Mouse (Mus musculus) limb, embryonic 14.5 days (tissue): ENCODE data around the gene Tubb4a. TPM values are rescaled to one million over a fixed set of nuclear protein-coding genes. Genes with fewer than 3 reads are reported as not detected.
"Not testable (repeated sequence)": the region's sequence is repeated elsewhere in the genome, so short reads cannot be mapped to it uniquely, and the experiment has no call there.

Experiments
- ATAC-seq: fragments of 200-750 bp; cut with Nextera tagmentation; 2 replicates; pipeline ENCODE4 v1.8.0; 2017; ENCODE audit warnings: low read depth, moderate number of reproducible peaks, moderate TSS enrichment; ENCODE audit not compliant: low FRiP score
- DNase-seq: peaks from one replicate; pipeline ENCODE4 v3.0.0-alpha.2; 2015; ENCODE audit warnings: low spot score
- H3K27ac ChIP-seq: fragments of 300-500 bp; sonication (generic); replicated peaks from 2 replicates; pipeline ENCODE4 v1.5.1; 2014; ENCODE audit warnings: low read depth, mild to moderate bottlenecking, low read length, moderate library complexity, mixed read lengths
- H3K27me3 ChIP-seq: fragments of 300-500 bp; sonication (generic); 2 replicates; pipeline ENCODE4 v1.6.1; 2014; ENCODE audit warnings: low read length, mixed read lengths; ENCODE audit not compliant: control insufficient read depth, insufficient read depth
- H3K36me3 ChIP-seq: fragments of 300-500 bp; sonication (generic); 2 replicates; pipeline ENCODE4 v1.6.1; 2014; ENCODE audit warnings: mild to moderate bottlenecking, low read length, moderate library complexity, mixed read lengths; ENCODE audit not compliant: control insufficient read depth, insufficient read depth
- H3K4me1 ChIP-seq: fragments of 300-500 bp; sonication (generic); 2 replicates; pipeline ENCODE4 v1.6.1; 2014; ENCODE audit warnings: antibody characterized with exemption, low read length, mixed read lengths; ENCODE audit not compliant: control insufficient read depth, insufficient read depth
- H3K4me2 ChIP-seq: fragments of 300-500 bp; sonication (generic); replicated peaks from 2 replicates; pipeline ENCODE4 v1.6.1; 2014; ENCODE audit warnings: low read depth, mild to moderate bottlenecking, low read length, moderate library complexity; ENCODE audit not compliant: severe bottlenecking
- H3K4me3 ChIP-seq: fragments of 300-500 bp; sonication (generic); replicated peaks from 2 replicates; pipeline ENCODE4 v1.5.1; 2014; ENCODE audit warnings: low read length
- H3K9ac ChIP-seq: fragments of 300-500 bp; sonication (generic); 2 replicates; pipeline ENCODE4 v1.6.1; 2014; ENCODE audit warnings: mild to moderate bottlenecking, low read depth, low read length, moderate library complexity; ENCODE audit not compliant: severe bottlenecking
- H3K9me3 ChIP-seq: fragments of 300-500 bp; sonication (generic); 2 replicates; pipeline ENCODE4 v1.6.1; 2016; ENCODE audit warnings: low read length; ENCODE audit not compliant: control insufficient read depth
- POLR2A ChIP-seq: fragments of 200-500 bp; IDR thresholded peaks from 2 replicates; pipeline ENCODE4 v1.8.0; 2012; ENCODE audit warnings: inconsistent platforms, mild to moderate bottlenecking, moderate library complexity, borderline replicate concordance; ENCODE audit not compliant: insufficient read depth, insufficient read length; ENCODE audit errors: extremely low read depth
- WGBS: fragments of 180-500 bp; shearing (Covaris S2); extraction: QIAGEN DNeasy Blood & Tissue Kit; methylation state at CpG from one replicate; pipeline ENCODE4 v1.1.7; 2014; 5-methylcytosine and 5-hydroxymethylcytosine counted together
- polyA plus RNA-seq, 2 experiments: library from polyadenylated mRNA; depleted of rRNA in 1 of 2; stranded (reverse) in 1 of 2; unstranded in 1 of 2; fragments of >200 nt; fragmentation: Nextera tagmentation in 1 of 2; extraction: Ambion mirVana in 1 of 2; gene quantifications; 2 replicates each; pipeline versions ENCODE4 v1.2.1 to v1.2.3; 2012 to 2014

Gene Tubb4a
- polyA plus RNA-seq, 2 experiments = 8.8 to 10.3 TPM

DNA sequence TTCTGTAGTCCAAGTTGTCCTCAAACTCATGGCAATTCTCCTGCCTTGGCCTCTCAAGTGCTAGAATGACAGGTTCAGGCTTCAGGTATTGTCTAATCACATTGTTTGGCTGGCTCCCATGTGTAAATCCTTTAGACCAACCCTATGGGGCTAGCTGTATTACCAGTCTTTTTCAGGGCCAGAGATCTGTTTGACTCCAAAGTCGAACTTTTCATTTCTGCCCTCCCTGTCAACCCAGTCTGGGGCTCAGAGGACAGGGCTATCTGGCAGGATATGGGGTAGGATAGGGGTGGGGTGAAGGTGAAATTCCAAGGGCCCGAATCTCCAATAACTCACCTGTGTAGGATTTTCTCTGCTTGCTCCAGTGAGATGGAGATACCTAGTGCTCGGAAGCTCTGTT is 31.3 kb downstream of the Tubb4a start:
- DNase-seq (no peak), ATAC-seq (no peak)
- H3K27ac ChIP-seq = no peak overlapping the region
- H3K9me3 ChIP-seq = no peaks in the 10 kb centered on the region
- no peak overlapping the region for H3K4me2 ChIP-seq
- 0 out of 2 replicates have a peak, but pooled peaks cover 9% of the 10 kb centered on the region for H3K36me3 ChIP-seq
- H3K4me1 ChIP-seq = 0 out of 2 replicates have a peak, but pooled peaks cover 7% of the 10 kb centered on the region
- peaks cover 4% of the 10 kb centered on the region for H3K27me3 ChIP-seq
- no peak overlapping the region for H3K4me3 ChIP-seq
- TF ChIP-seq POLR2A = no peak
- no peak overlapping the region for H3K9ac ChIP-seq
- 90% methylated on average over 3 of the region's 3 CpGs for WGBS

DNA sequence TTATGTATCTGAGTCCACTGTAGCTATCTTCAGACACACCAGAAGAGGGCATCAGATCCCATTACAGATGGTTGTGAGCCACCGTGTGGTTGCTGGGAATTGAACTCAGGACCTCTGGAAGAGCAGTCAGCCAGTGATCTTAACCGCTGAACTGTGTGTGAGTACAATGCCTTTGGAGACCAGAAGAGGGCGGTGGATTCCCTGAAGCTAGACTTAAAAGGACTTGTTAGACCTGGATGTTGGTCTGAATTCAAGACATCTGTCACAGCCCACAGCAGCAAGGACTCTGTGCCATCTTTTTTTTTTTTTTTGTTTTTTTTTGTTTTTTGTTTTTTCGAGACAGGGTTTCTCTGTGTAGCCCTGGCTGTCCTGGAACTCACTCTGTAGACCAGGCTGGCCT is 35.9 kb downstream of the Tubb4a start:
- H3K4me2 ChIP-seq, H3K9ac ChIP-seq, H3K27ac ChIP-seq, H3K36me3 ChIP-seq, H3K4me1 ChIP-seq, ATAC-seq, H3K27me3 ChIP-seq, H3K4me3 ChIP-seq, DNase-seq, H3K9me3 ChIP-seq: not testable (repeated sequence)
- WGBS = 88% methylated on average over 3 of the region's 4 CpGs

GRCm38 (mm10) chr17:57048816-57049215 is 38.8 kb downstream of the Tubb4a start:
- no peak for DNase-seq
- H3K9ac ChIP-seq = no peak overlapping the region
- no peak for ATAC-seq
- TF ChIP-seq POLR2A = no peak
- peaks cover 9% of the 10 kb centered on the region for H3K36me3 ChIP-seq
- no peak overlapping the region for H3K27ac ChIP-seq
- 100% methylated on average over 3 of the region's 3 CpGs for WGBS
- no peaks in the 10 kb centered on the region for H3K9me3 ChIP-seq
- H3K4me3 ChIP-seq = no peak overlapping the region
- H3K4me2 ChIP-seq = no peak overlapping the region
- no peaks in the 10 kb centered on the region for H3K27me3 ChIP-seq
- no peaks in the 10 kb centered on the region for H3K4me1 ChIP-seq

GRCm38 (mm10) chr17:57047406-57047805 is 40.2 kb downstream of the Tubb4a start:
- no peak for ATAC-seq

GRCm38 (mm10) chr17:57041554-57041953 is 46.0 kb downstream of the Tubb4a start, which contains the start of gene Slc25a41:
TSS of gene Slc25a41 (minus strand) at chr17:57041654.
- no peak for ATAC-seq
- no peaks in the 10 kb centered on the region for H3K9me3 ChIP-seq
- peaks cover 3% of the 10 kb centered on the region; the same call in 1 of the 2 replicates for H3K27me3 ChIP-seq
- 67% methylated on average over 8 of the region's 8 CpGs for WGBS
- H3K4me1 ChIP-seq = no peaks in the 10 kb centered on the region
- no peaks in the 10 kb centered on the region for H3K36me3 ChIP-seq
- no peak within 1 kb of the TSS for H3K4me3 ChIP-seq
- no peak within 1 kb of the TSS for H3K4me2 ChIP-seq
- H3K9ac ChIP-seq = no peak within 1 kb of the TSS
- no peak within 1 kb of the TSS for H3K27ac ChIP-seq
- no peak for TF ChIP-seq POLR2A
- no peak for DNase-seq

More at GRCm38 (mm10) chr17:57047406-57047805, 40.2 kb downstream of the Tubb4a start:
- Histone ChIP-seq H3K27ac (no peak overlapping the region), H3K4me3 (no peak overlapping the region), H3K36me3 (no peaks in the 10 kb centered on the region; the same call in none of the 2 replicates), H3K9me3 (no peaks in the 10 kb centered on the region), H3K4me2 (no peak overlapping the region), H3K9ac (no peak overlapping the region), H3K27me3 (no peaks in the 10 kb centered on the region), H3K4me1 (no peaks in the 10 kb centered on the region)
- WGBS = 27% methylated on average over 5 of the region's 5 CpGs
- no peak for DNase-seq
- no peak for TF ChIP-seq POLR2A

DNA sequence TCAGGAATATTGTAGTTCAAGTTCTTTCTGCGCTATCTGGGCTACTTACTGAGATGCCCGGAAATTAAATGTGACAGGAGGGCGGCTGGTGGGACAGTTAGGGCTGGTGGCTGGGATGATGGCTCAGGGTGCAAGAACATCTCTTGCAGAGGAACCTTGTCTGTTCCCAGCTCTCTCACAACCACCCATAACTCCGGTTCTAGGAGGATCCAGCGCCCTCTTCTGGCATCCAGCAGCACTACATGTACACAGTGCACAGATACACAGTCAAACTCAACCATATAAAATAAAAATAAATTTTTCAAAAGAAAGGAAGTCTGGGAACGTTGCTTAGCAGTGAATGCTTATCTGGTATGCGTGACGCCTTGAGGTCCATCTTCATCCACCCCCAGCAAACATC is 48.6 kb downstream of the Tubb4a start:
- 37% methylated on average over 8 of the region's 8 CpGs for WGBS
- TF ChIP-seq POLR2A = no peak
- ATAC-seq = no peak

More for the DNA sequence above, 48.6 kb downstream of the Tubb4a start:
- Histone ChIP-seq H3K27me3 (peaks cover 3% of the 10 kb centered on the region; the same call in 1 of the 2 replicates), H3K4me3 (no peak overlapping the region), H3K9ac (no peak overlapping the region), H3K36me3 (no peaks in the 10 kb centered on the region), H3K9me3 (no peaks in the 10 kb centered on the region), H3K4me1 (no peaks in the 10 kb centered on the region), H3K4me2 (no peak overlapping the region), H3K27ac (no peak overlapping the region)
- no peak for DNase-seq
